Mouse (Mus musculus) heart, postnatal 25 days (tissue): ENCODE measurements at regions not wholly inside any gene's neighbourhood (a gene's known extent, or its start where the extent isn't known, plus 50 kb on each side); places are given as distances from the start of the nearest gene placed in this dataset.

Experiments used
- DNase-seq: peaks from one replicate; pipeline ENCODE4 v3.0.0; 2022; ENCODE audit warnings: low spot score
- intact Hi-C: fragments of 180-260 bp; cut with DNase I; formaldehyde crosslinking; loops from one replicate; pipeline ENCODE4 v1.15.1; 2025

GRCm38 (mm10) chr15:38569011-38569640, 1143.8 kb downstream of the 4930447A16Rik start:
- no peak for DNase-seq
- intact Hi-C loops, result no loop called here

- no peak for DNase-seq
- intact Hi-C loops, result no loop called here
Observed at GRCm38 (mm10) chr15:38570144-38570543, 1144.8 kb downstream of the 4930447A16Rik start.

GRCm38 (mm10) chr15:38570735-38571134, 1145.4 kb downstream of the 4930447A16Rik start:
- intact Hi-C loops, result no loop called here
- DNase-seq, result no peak

GRCm38 (mm10) chr15:38572652-38573051, 1147.3 kb downstream of the 4930447A16Rik start:
- intact Hi-C loops, result no loop called here
- no peak for DNase-seq

- intact Hi-C loops, result no loop called here
- no peak for DNase-seq
Observed at GRCm38 (mm10) chr15:38574447-38574846, 1149.1 kb downstream of the 4930447A16Rik start.

- intact Hi-C loops, result no loop called here
- DNase-seq, result no peak
Observed at GRCm38 (mm10) chr15:38575254-38575653, 1149.9 kb downstream of the 4930447A16Rik start.

GRCm38 (mm10) chr15:38577691-38578090, 1152.3 kb downstream of the 4930447A16Rik start:
- intact Hi-C loops, result no loop called here
- no peak for DNase-seq

- intact Hi-C loops, result no loop called here
- no peak for DNase-seq
Observed at GRCm38 (mm10) chr15:38579481-38579880, 1154.1 kb downstream of the 4930447A16Rik start.

GRCm38 (mm10) chr15:38583500-38583899, 1158.1 kb downstream of the 4930447A16Rik start:
- DNase-seq, result no peak
- intact Hi-C loops, result no loop called here

GRCm38 (mm10) chr15:38584425-38584824, 1159.1 kb downstream of the 4930447A16Rik start:
- DNase-seq, result no peak
- intact Hi-C loops, result no loop called here

- DNase-seq, result no peak
- intact Hi-C loops, result no loop called here
Observed at GRCm38 (mm10) chr15:38585610-38586009, 1160.3 kb downstream of the 4930447A16Rik start.

GRCm38 (mm10) chr15:38586594-38586993, 1161.2 kb downstream of the 4930447A16Rik start:
- no peak for DNase-seq
- intact Hi-C loops, result no loop called here

- intact Hi-C loops, result no loop called here
- no peak for DNase-seq
Observed at GRCm38 (mm10) chr15:38588268-38588667, 1162.9 kb downstream of the 4930447A16Rik start.

GRCm38 (mm10) chr15:38589010-38589409, 1163.7 kb downstream of the 4930447A16Rik start:
- intact Hi-C loops, result no loop called here
- no peak for DNase-seq

- DNase-seq, result no peak
- intact Hi-C loops, result no loop called here
Observed at GRCm38 (mm10) chr15:38589675-38590074, 1164.3 kb downstream of the 4930447A16Rik start.

- peak; percentile 57 for DNase-seq
Observed at GRCm38 (mm10) chr15:38594095-38594494, 1168.7 kb downstream of the 4930447A16Rik start.

GRCm38 (mm10) chr15:38594747-38595146, 1169.4 kb downstream of the 4930447A16Rik start:
- no peak for DNase-seq

More at GRCm38 (mm10) chr15:38594095-38594494, 1168.7 kb downstream of the 4930447A16Rik start:
- intact Hi-C loops, result no loop called here

GRCm38 (mm10) chr15:38595820-38596219, 1170.5 kb downstream of the 4930447A16Rik start:
- no peak for DNase-seq
- intact Hi-C loops, result no loop called here

More at GRCm38 (mm10) chr15:38594747-38595146, 1169.4 kb downstream of the 4930447A16Rik start:
- intact Hi-C loops, result no loop called here

- intact Hi-C loops, result no loop called here
- no peak for DNase-seq
Observed at GRCm38 (mm10) chr15:38597458-38597857, 1172.1 kb downstream of the 4930447A16Rik start.

GRCm38 (mm10) chr15:38601436-38601835, 1176.1 kb downstream of the 4930447A16Rik start:
- peak; percentile 20 for DNase-seq
- intact Hi-C loops, result no loop called here

- intact Hi-C loops, result no loop called here
- DNase-seq, result peak; percentile 39
Observed at GRCm38 (mm10) chr15:38602187-38602870, 1177.0 kb downstream of the 4930447A16Rik start.
